Mouse (Mus musculus) heart, embryonic 12.5 days (tissue): Measurements from ENCODE around the gene Rtl6. TPM values are rescaled to one million over a fixed set of nuclear protein-coding genes. Genes with fewer than 3 reads are reported as not detected.
A peak's percentile ranks its signal among the peaks of the same experiment; 100 is the strongest.

Experiments used
- ATAC-seq: fragments of 200-750 bp; cut with Nextera tagmentation; 2 replicates; pipeline ENCODE4 v1.8.0; 2017; ENCODE audit warnings: moderate TSS enrichment, moderate library complexity; ENCODE audit not compliant: insufficient number of reproducible peaks, low FRiP score
- H3K27ac ChIP-seq: fragments of 300-500 bp; sonication (generic); 2 replicates; pipeline ENCODE4 v1.5.1; 2016; ENCODE audit warnings: mild to moderate bottlenecking, moderate library complexity; ENCODE audit not compliant: poor library complexity, severe bottlenecking
- H3K27me3 ChIP-seq: fragments of 300-500 bp; sonication (generic); replicated peaks from 2 replicates; pipeline ENCODE4 v1.6.1; 2016; ENCODE audit warnings: mild to moderate bottlenecking, moderate library complexity
- H3K36me3 ChIP-seq: fragments of 300-500 bp; sonication (generic); 2 replicates; pipeline ENCODE4 v1.6.1; 2016; ENCODE audit warnings: mild to moderate bottlenecking, moderate library complexity
- H3K4me1 ChIP-seq: fragments of 300-500 bp; sonication (generic); replicated peaks from 2 replicates; pipeline ENCODE4 v1.6.1; 2016; ENCODE audit warnings: mild to moderate bottlenecking
- H3K4me2 ChIP-seq: fragments of 300-500 bp; sonication (generic); 2 replicates; pipeline ENCODE4 v1.6.1; 2016; ENCODE audit warnings: mild to moderate bottlenecking, moderate library complexity
- H3K4me3 ChIP-seq: fragments of 300-500 bp; sonication (generic); 2 replicates; pipeline ENCODE4 v1.5.1; 2016; ENCODE audit warnings: mild to moderate bottlenecking
- H3K9ac ChIP-seq: fragments of 300-500 bp; sonication (generic); 2 replicates; pipeline ENCODE4 v1.6.1; 2016; ENCODE audit warnings: mild to moderate bottlenecking, moderate library complexity
- H3K9me3 ChIP-seq: fragments of 300-500 bp; sonication (generic); replicated peaks from 2 replicates; pipeline ENCODE4 v1.6.1; 2016; ENCODE audit warnings: mild to moderate bottlenecking, moderate library complexity
- WGBS: fragments of 180-500 bp; shearing (Covaris S2); methylation state at CpG from one replicate; pipeline ENCODE4 v1.1.7; 2016; 5-methylcytosine and 5-hydroxymethylcytosine counted together
- polyA plus RNA-seq: library from polyadenylated mRNA; unstranded; fragments of >200 nt; fragmentation: Nextera tagmentation; extraction: Ambion mirVana; gene quantifications from 2 replicates; pipeline ENCODE4 v1.2.1, GENCODE M21; 2016

Rtl6 gene
- polyA plus RNA-seq, 1 experiment from 2014 or later = 13.1 TPM

GRCm38 (mm10) chr15:84509981-84510380 is 47.6 kb downstream of the Rtl6 start:
- WGBS = 61% methylated on average over 16 of the region's 16 CpGs
- H3K4me1 ChIP-seq = peaks cover 43% of the 10 kb centered on the region
- H3K36me3 ChIP-seq = no peaks in the 10 kb centered on the region
- no peak overlapping the region for H3K4me2 ChIP-seq
- H3K9ac ChIP-seq = no peak overlapping the region
- H3K9me3 ChIP-seq = 0 out of 2 replicates have a peak, but pooled peaks cover 4% of the 10 kb centered on the region
- no peak overlapping the region for H3K27ac ChIP-seq
- ATAC-seq = no peak
- 0 out of 2 replicates have a peak, but pooled peaks cover 4% of the 10 kb centered on the region for H3K27me3 ChIP-seq
- no peak overlapping the region for H3K4me3 ChIP-seq

- ATAC-seq = no peak
- H3K36me3 ChIP-seq = no peaks in the 10 kb centered on the region
- WGBS = 69% methylated on average over 5 of the region's 5 CpGs
Measured at GRCm38 (mm10) chr15:84509161-84509560, 48.5 kb downstream of the Rtl6 start.

GRCm38 (mm10) chr15:84506026-84506425 is 51.6 kb downstream of the Rtl6 start:
- ATAC-seq = no peak
- Histone ChIP-seq H3K36me3 (no peaks in the 10 kb centered on the region), H3K9ac (no peak overlapping the region), H3K27ac (no peak overlapping the region), H3K4me2 (no peak overlapping the region), H3K4me1 (peaks cover 46% of the 10 kb centered on the region), H3K9me3 (no peaks in the 10 kb centered on the region), H3K4me3 (no peak overlapping the region), H3K27me3 (0 out of 2 replicates have a peak, but pooled peaks cover 4% of the 10 kb centered on the region)
- 72% methylated on average over 10 of the region's 10 CpGs for WGBS

More at GRCm38 (mm10) chr15:84509161-84509560, 48.5 kb downstream of the Rtl6 start:
- Histone ChIP-seq H3K4me3 (no peak overlapping the region), H3K27me3 (0 out of 2 replicates have a peak, but pooled peaks cover 4% of the 10 kb centered on the region), H3K4me1 (peaks cover 51% of the 10 kb centered on the region), H3K27ac (no peak overlapping the region), H3K9ac (no peak overlapping the region), H3K4me2 (no peak overlapping the region), H3K9me3 (0 out of 2 replicates have a peak, but pooled peaks cover 4% of the 10 kb centered on the region)

- Histone ChIP-seq H3K36me3 (no peaks in the 10 kb centered on the region), H3K4me3 (no peak overlapping the region), H3K9me3 (no peaks in the 10 kb centered on the region), H3K27me3 (0 out of 2 replicates have a peak, but pooled peaks cover 3% of the 10 kb centered on the region), H3K27ac (peak overlapping the region; percentile 20; the same call in 1 of the 2 replicates), H3K9ac (no peak overlapping the region), H3K4me1 (peaks cover 37% of the 10 kb centered on the region), H3K4me2 (0 out of 2 replicates have a peak overlapping the region, but pooled peaks have one; percentile 9)
- no peak for ATAC-seq
- 29% methylated on average over 7 of the region's 7 CpGs for WGBS
Measured at GRCm38 (mm10) chr15:84504895-84505294, 52.7 kb downstream of the Rtl6 start.

Other genes starting within 250 kb of the Rtl6 start
- gene Parvg, start 233.8 kb downstream of the Rtl6 start, polyA plus RNA-seq = 0.92 and 1.4 TPM in 2 replicates
- 0.44 and 0.51 TPM in 2 replicates for gene Shisal1, start 110.7 kb downstream of the Rtl6 start, polyA plus RNA-seq
- 23.1 and 25.5 TPM in 2 replicates for gene Prr5, start 111.8 kb upstream of the Rtl6 start, polyA plus RNA-seq
- gene Arhgap8, start 162.2 kb upstream of the Rtl6 start, polyA plus RNA-seq = 3.4 and 4.0 TPM in 2 replicates